Mouse (Mus musculus) heart, embryonic 13.5 days (tissue): ENCODE measurements around the gene Glis3. TPM values are rescaled to one million over a fixed set of nuclear protein-coding genes. Genes with fewer than 3 reads are reported as not detected.

Experiments
- ATAC-seq: fragments of 200-750 bp; cut with Nextera tagmentation; 2 replicates; pipeline ENCODE4 v1.8.0; 2017; ENCODE audit warnings: moderate TSS enrichment; ENCODE audit not compliant: insufficient number of reproducible peaks, low FRiP score, low TSS enrichment; ENCODE audit errors: extremely low read depth
- H3K27ac ChIP-seq: fragments of 300-500 bp; sonication (generic); replicated peaks from 2 replicates; pipeline ENCODE4 v1.5.1; 2015; ENCODE audit warnings: moderate library complexity, mild to moderate bottlenecking, inconsistent platforms
- H3K27me3 ChIP-seq: fragments of 300-500 bp; sonication (generic); replicated peaks from 2 replicates; pipeline ENCODE4 v1.6.1; 2015; ENCODE audit warnings: mild to moderate bottlenecking, inconsistent platforms
- H3K36me3 ChIP-seq: fragments of 300-500 bp; sonication (generic); 2 replicates; pipeline ENCODE4 v1.6.1; 2015; ENCODE audit warnings: mild to moderate bottlenecking, inconsistent platforms
- H3K4me1 ChIP-seq: fragments of 300-500 bp; sonication (generic); 2 replicates; pipeline ENCODE4 v1.6.1; 2015; ENCODE audit warnings: inconsistent platforms
- H3K4me2 ChIP-seq: fragments of 300-500 bp; sonication (generic); 2 replicates; pipeline ENCODE4 v1.6.1; 2015; ENCODE audit warnings: inconsistent platforms, mild to moderate bottlenecking, moderate library complexity
- H3K4me3 ChIP-seq: fragments of 300-500 bp; sonication (generic); 2 replicates; pipeline ENCODE4 v1.5.1; 2015; ENCODE audit warnings: moderate library complexity, mild to moderate bottlenecking, inconsistent platforms
- H3K9ac ChIP-seq: fragments of 300-500 bp; sonication (generic); 2 replicates; pipeline ENCODE4 v1.6.1; 2015; ENCODE audit warnings: inconsistent platforms, mild to moderate bottlenecking, moderate library complexity
- H3K9me3 ChIP-seq: fragments of 300-500 bp; sonication (generic); 2 replicates; pipeline ENCODE4 v1.6.1; 2016; ENCODE audit warnings: inconsistent platforms
- WGBS: fragments of 180-500 bp; shearing (Covaris S2); methylation state at CpG from one replicate; pipeline ENCODE4 v1.1.7; 2015; ENCODE audit warnings: mixed read lengths; 5-methylcytosine and 5-hydroxymethylcytosine counted together
- polyA plus RNA-seq: library from polyadenylated mRNA; unstranded; fragments of >200 nt; fragmentation: Nextera tagmentation; extraction: Ambion mirVana; gene quantifications from 2 replicates; pipeline ENCODE4 v1.2.1, GENCODE M21; 2015

Glis3 gene
- polyA plus RNA-seq, 1 experiment from 2014 or later: 1.1 TPM

DNA sequence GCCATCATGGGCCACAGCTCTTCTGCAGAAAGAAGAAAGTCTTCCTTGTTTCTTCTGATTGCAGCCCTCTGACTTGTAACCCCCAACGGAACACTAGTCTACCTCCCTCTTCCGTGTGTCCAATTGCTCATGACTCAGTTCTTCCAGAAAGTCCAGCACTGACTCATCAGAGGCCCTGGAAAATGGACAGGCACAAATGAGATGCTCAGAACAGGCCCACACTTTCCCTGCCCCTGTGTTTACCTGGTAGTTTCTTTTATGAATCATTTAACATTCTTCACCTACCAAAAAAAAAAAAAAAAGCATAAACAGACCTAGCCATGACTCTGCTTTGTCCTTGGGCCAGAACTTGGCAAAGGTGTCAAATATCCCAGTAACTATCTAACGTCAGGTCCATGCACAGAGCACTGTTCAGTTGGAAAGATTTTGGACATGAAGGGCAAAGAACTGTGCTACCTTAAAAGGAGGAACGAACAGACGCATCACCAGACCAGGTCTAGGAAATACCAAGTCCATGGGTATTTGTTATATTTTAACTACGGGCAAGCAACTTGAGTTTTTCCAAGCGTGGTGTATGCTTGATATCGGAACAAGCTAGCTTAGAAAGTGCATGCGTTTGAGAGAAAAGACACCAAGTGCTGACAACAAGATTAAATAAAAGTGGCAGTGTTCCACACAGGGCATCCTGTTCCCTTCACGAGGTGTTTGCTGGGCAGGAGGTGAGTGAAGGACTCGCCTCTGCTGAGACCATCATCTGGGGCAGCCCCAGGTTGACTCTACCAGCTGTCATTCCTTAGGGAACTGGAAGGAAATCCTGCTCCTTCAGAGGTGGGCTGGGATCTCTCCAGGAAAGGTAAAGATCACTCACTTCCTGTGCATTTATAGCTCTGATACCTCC, 58.0 kb downstream of the Glis3 start:
- Histone ChIP-seq H3K9ac (no peak overlapping the region), H3K4me2 (no peak overlapping the region), H3K27me3 (no peaks in the 10 kb centered on the region), H3K27ac (no peak overlapping the region), H3K9me3 (no peaks in the 10 kb centered on the region), H3K36me3 (no peaks in the 10 kb centered on the region), H3K4me1 (peaks cover 4% of the 10 kb centered on the region; the same call in 1 of the 2 replicates), H3K4me3 (no peak overlapping the region)
- WGBS: 68% methylated on average over 11 of the region's 11 CpGs
- ATAC-seq: no peak

DNA sequence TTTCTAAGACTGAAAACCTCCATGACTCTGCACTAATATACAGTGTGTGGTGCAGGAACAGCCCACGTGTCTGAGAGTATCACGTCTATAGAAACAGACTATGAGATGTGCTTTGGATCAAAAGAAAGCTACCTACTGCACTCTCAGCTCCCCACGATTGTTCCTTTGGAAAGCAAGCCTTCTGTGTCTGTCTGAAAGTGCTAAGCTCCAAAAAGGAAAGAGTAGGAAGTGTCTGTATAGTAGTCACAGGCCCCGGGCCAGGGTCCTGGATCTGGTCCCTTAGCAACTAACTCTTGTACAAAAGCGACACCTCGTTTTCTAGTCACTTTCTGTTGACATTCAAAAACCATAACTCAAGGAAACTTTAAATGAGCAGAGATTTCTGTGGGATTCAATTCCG, 62.1 kb downstream of the Glis3 start:
- no peaks in the 10 kb centered on the region for H3K9me3 ChIP-seq
- no peak overlapping the region for H3K9ac ChIP-seq
- no peaks in the 10 kb centered on the region for H3K27me3 ChIP-seq
- ATAC-seq: no peak
- no peak overlapping the region for H3K4me3 ChIP-seq
- no peak overlapping the region for H3K27ac ChIP-seq
- 79% methylated on average over 7 of the region's 7 CpGs for WGBS
- H3K4me1 ChIP-seq: peaks cover 4% of the 10 kb centered on the region; the same call in 1 of the 2 replicates
- no peak overlapping the region for H3K4me2 ChIP-seq
- H3K36me3 ChIP-seq: no peaks in the 10 kb centered on the region

DNA sequence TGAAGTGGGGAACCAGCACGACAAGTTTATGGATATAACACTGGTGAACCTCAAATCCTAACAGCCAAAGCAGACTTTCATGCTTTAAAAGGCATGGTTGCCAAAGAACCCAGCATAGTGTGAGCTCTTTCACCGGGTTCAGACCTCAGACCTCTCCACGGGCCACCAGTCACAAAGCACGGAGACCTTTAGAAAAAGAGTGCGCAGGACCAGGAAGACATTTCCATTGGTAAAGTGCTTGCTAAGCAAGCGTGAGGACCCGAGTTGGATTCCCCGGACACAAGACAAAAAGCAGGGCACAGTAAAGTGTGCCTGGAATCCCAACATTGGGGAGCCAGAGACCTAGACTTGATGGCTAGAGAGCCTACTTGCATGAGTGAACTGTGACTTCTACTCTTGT, 62.7 kb downstream of the Glis3 start:
- Histone ChIP-seq H3K9me3 (no peaks in the 10 kb centered on the region), H3K27ac (no peak overlapping the region), H3K9ac (no peak overlapping the region), H3K4me2 (no peak overlapping the region), H3K4me1 (peaks cover 3% of the 10 kb centered on the region; the same call in 1 of the 2 replicates), H3K36me3 (no peaks in the 10 kb centered on the region), H3K27me3 (no peaks in the 10 kb centered on the region), H3K4me3 (no peak overlapping the region)
- ATAC-seq: no peak
- WGBS: 85% methylated on average over 8 of the region's 8 CpGs

DNA sequence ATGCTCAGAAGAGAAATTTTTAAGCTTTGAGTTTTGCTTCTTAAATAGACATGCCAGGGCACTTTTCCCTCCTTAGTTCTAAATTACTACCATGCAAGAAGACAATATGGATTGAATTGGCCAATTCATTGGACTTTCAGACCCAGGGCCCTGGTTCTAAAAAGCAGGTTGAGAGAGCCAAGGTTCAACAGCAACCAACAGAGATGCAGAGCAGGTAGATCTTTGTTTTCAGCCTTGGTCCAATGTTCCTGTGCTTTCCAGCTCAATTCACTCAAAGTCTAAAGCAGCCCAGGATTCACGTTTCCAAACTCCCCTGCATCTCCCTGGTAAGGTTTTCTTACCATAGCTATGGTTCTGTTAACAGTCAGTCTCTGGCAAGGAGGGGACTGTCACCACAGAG, 63.4 kb downstream of the Glis3 start:
- no peak overlapping the region for H3K27ac ChIP-seq
- H3K36me3 ChIP-seq: no peaks in the 10 kb centered on the region
- H3K9me3 ChIP-seq: no peaks in the 10 kb centered on the region
- H3K4me2 ChIP-seq: no peak overlapping the region
- WGBS: 73% methylated on average over 1 of the region's 1 CpGs
- no peaks in the 10 kb centered on the region for H3K4me1 ChIP-seq
- no peak for ATAC-seq
- no peaks in the 10 kb centered on the region for H3K27me3 ChIP-seq
- H3K4me3 ChIP-seq: no peak overlapping the region
- H3K9ac ChIP-seq: no peak overlapping the region

- H3K4me3 ChIP-seq: no peak overlapping the region
- no peaks in the 10 kb centered on the region for H3K9me3 ChIP-seq
- H3K27ac ChIP-seq: no peak overlapping the region
- H3K36me3 ChIP-seq: no peaks in the 10 kb centered on the region
- WGBS: 76% methylated on average over 10 of the region's 10 CpGs
- H3K27me3 ChIP-seq: no peaks in the 10 kb centered on the region
- no peak for ATAC-seq
- peaks cover 20% of the 10 kb centered on the region for H3K4me1 ChIP-seq
- no peak overlapping the region for H3K9ac ChIP-seq
- H3K4me2 ChIP-seq: no peak overlapping the region
Observed at GRCm38 (mm10) chr19:28612249-28612648, 67.6 kb downstream of the Glis3 start.

- Histone ChIP-seq H3K27me3 (no peaks in the 10 kb centered on the region), H3K27ac (peak overlapping the region; percentile 58), H3K36me3 (no peaks in the 10 kb centered on the region), H3K4me3 (no peak overlapping the region), H3K4me2 (no peak overlapping the region), H3K9me3 (no peaks in the 10 kb centered on the region), H3K4me1 (peaks cover 20% of the 10 kb centered on the region), H3K9ac (no peak overlapping the region)
- ATAC-seq: no peak
- 74% methylated on average over 5 of the region's 5 CpGs for WGBS
Observed at GRCm38 (mm10) chr19:28608747-28609146, 71.1 kb downstream of the Glis3 start.

- WGBS: 51% methylated on average over 6 of the region's 6 CpGs
- Histone ChIP-seq H3K4me2 (no peak overlapping the region), H3K9me3 (no peaks in the 10 kb centered on the region), H3K27me3 (no peaks in the 10 kb centered on the region), H3K27ac (peak overlapping the region; percentile 58), H3K9ac (peak overlapping the region; percentile 25; the same call in 1 of the 2 replicates), H3K4me3 (no peak overlapping the region), H3K36me3 (no peaks in the 10 kb centered on the region), H3K4me1 (peaks cover 20% of the 10 kb centered on the region)
- ATAC-seq: no peak
Observed at GRCm38 (mm10) chr19:28608277-28608676, 71.6 kb downstream of the Glis3 start.

GRCm38 (mm10) chr19:28600866-28601265, 79.0 kb downstream of the Glis3 start:
- Histone ChIP-seq H3K4me1 (no peaks in the 10 kb centered on the region), H3K4me2 (no peak overlapping the region), H3K27ac (no peak overlapping the region), H3K4me3 (no peak overlapping the region), H3K9me3 (no peaks in the 10 kb centered on the region), H3K27me3 (no peaks in the 10 kb centered on the region), H3K36me3 (no peaks in the 10 kb centered on the region), H3K9ac (no peak overlapping the region)
- 67% methylated on average over 4 of the region's 4 CpGs for WGBS
- ATAC-seq: no peak

GRCm38 (mm10) chr19:28594215-28594614, 85.7 kb downstream of the Glis3 start:
- peak overlapping the region; percentile 45 for H3K4me2 ChIP-seq
- no peak overlapping the region for H3K9ac ChIP-seq
- H3K4me1 ChIP-seq: peaks cover 17% of the 10 kb centered on the region
- peak overlapping the region; percentile 55 for H3K27ac ChIP-seq
- ATAC-seq: peak; percentile 37; the same call in 1 of the 2 replicates
- no peaks in the 10 kb centered on the region for H3K27me3 ChIP-seq
- H3K4me3 ChIP-seq: no peak overlapping the region
- 12% methylated on average over 4 of the region's 4 CpGs for WGBS
- H3K36me3 ChIP-seq: no peaks in the 10 kb centered on the region
- no peaks in the 10 kb centered on the region for H3K9me3 ChIP-seq

GRCm38 (mm10) chr19:28592981-28593380, 86.9 kb downstream of the Glis3 start:
- H3K9ac ChIP-seq: no peak overlapping the region
- H3K27me3 ChIP-seq: no peaks in the 10 kb centered on the region
- WGBS: 63% methylated on average over 13 of the region's 13 CpGs
- no peak overlapping the region for H3K4me2 ChIP-seq
- H3K27ac ChIP-seq: peak overlapping the region; percentile 68
- no peaks in the 10 kb centered on the region for H3K9me3 ChIP-seq
- peaks cover 17% of the 10 kb centered on the region for H3K4me1 ChIP-seq
- H3K36me3 ChIP-seq: no peaks in the 10 kb centered on the region
- ATAC-seq: no peak
- no peak overlapping the region for H3K4me3 ChIP-seq

GRCm38 (mm10) chr19:28591736-28592477, 88.0 kb downstream of the Glis3 start:
- Histone ChIP-seq H3K4me1 (peaks cover 17% of the 10 kb centered on the region), H3K4me3 (no peak overlapping the region), H3K9ac (no peak overlapping the region), H3K4me2 (no peak overlapping the region), H3K27me3 (no peaks in the 10 kb centered on the region), H3K36me3 (no peaks in the 10 kb centered on the region), H3K9me3 (no peaks in the 10 kb centered on the region), H3K27ac (0 out of 2 replicates have a peak overlapping the region, but pooled peaks have one; percentile 68)
- ATAC-seq: no peak
- WGBS: 77% methylated on average over 7 of the region's 7 CpGs
